Mouse (Mus musculus) liver, embryonic 14.5 days (tissue): ENCODE data around the gene Dscam.

Experiments
- CTCF ChIP-seq: IDR thresholded peaks from 2 replicates; pipeline ENCODE4 v1.5.1; 2016; ENCODE audit warnings: antibody characterized with exemption, low read depth, control low read depth
- EP300 ChIP-seq: IDR thresholded peaks from 2 replicates; pipeline ENCODE4 v1.6.1; 2016; ENCODE audit warnings: antibody characterized with exemption, low read depth

DNA sequence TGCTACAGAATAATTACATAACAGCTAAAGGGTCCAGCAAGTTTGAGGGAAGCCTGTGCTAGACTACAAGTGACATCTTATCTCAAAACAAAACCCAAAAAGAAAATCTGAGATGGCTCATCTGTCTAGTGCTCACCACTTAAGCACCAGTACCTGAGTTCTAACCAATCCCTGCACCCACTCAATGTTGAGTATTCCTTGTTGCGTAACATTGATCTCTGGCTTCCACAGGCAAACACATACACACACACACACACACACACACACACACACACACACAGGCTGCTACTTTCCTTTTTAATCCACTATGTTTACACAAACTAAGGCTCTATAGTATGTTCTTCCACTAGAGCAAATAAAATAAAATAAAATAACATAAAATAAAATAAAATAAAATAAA is 96.7 kb downstream of the Dscam start:
- TF ChIP-seq CTCF (no peak), EP300 (no peak)
